Mouse (Mus musculus): ENCODE measurements around the gene Apopt1.
A peak's percentile ranks its signal among the peaks of the same experiment; 100 is the strongest.
"Not testable (repeated sequence)": the region's sequence is repeated elsewhere in the genome, so short reads cannot be mapped to it uniquely, and the experiment has no call there.

Apopt1 gene

GRCm38 (mm10) chr12:111705186-111705973 is 7.7 kb upstream of the Apopt1 start:
- no peak for DNase-seq (ENCODE audit: low read depth, low spot score)

GRCm38 (mm10) chr12:111708181-111708580 is 4.9 kb upstream of the Apopt1 start:
- no peak for DNase-seq (ENCODE audit: low read depth, low spot score)

- no peak for DNase-seq (ENCODE audit: low read depth, low spot score)
Observed at GRCm38 (mm10) chr12:111710091-111710490, 3.0 kb upstream of the Apopt1 start.

GRCm38 (mm10) chr12:111712476-111712875 is 585 bp upstream of the Apopt1 start:
- DNase-seq (ENCODE audit: low read depth, low spot score), result no peak

GRCm38 (mm10) chr12:111713880-111714279 is 819 bp downstream of the Apopt1 start:
- DNase-seq (ENCODE audit: low read depth, low spot score), result not testable (repeated sequence)

GRCm38 (mm10) chr12:111716505-111716904 is 3.4 kb downstream of the Apopt1 start:
- no peak for DNase-seq (ENCODE audit: low read depth, low spot score)

- no peak for DNase-seq (ENCODE audit: low read depth, low spot score)
Observed at GRCm38 (mm10) chr12:111718656-111719055, 5.6 kb downstream of the Apopt1 start.

- no peak for DNase-seq (ENCODE audit: low read depth, low spot score)
Observed at GRCm38 (mm10) chr12:111720222-111720621, 7.2 kb downstream of the Apopt1 start.

GRCm38 (mm10) chr12:111722654-111723053 is 9.6 kb downstream of the Apopt1 start:
- no peak for DNase-seq (ENCODE audit: low read depth, low spot score)

GRCm38 (mm10) chr12:111724638-111725337 is 11.7 kb downstream of the Apopt1 start:
- no peak for DNase-seq (ENCODE audit: low read depth, low spot score)

- no peak for DNase-seq (ENCODE audit: low read depth, low spot score)
Observed at GRCm38 (mm10) chr12:111725338-111726121, 12.5 kb downstream of the Apopt1 start.

GRCm38 (mm10) chr12:111726122-111726463 is 13.0 kb downstream of the Apopt1 start:
- DNase-seq (ENCODE audit: low read depth, low spot score), result no peak

- DNase-seq (ENCODE audit: low read depth, low spot score), result no peak
Observed at GRCm38 (mm10) chr12:111727956-111728355, 14.9 kb downstream of the Apopt1 start.

GRCm38 (mm10) chr12:111731822-111732807 is 19.1 kb downstream of the Apopt1 start:
- peak; percentile 83 for DNase-seq (ENCODE audit: low read depth, low spot score)

- no peak for DNase-seq (ENCODE audit: low read depth, low spot score)
Observed at GRCm38 (mm10) chr12:111732921-111733320, 19.9 kb downstream of the Apopt1 start.

GRCm38 (mm10) chr12:111734912-111735311 is 21.9 kb downstream of the Apopt1 start:
- no peak for DNase-seq (ENCODE audit: low read depth, low spot score)

GRCm38 (mm10) chr12:111736676-111737075 is 23.6 kb downstream of the Apopt1 start:
- not testable (repeated sequence) for DNase-seq (ENCODE audit: low read depth, low spot score)

GRCm38 (mm10) chr12:111737370-111737769 is 24.3 kb downstream of the Apopt1 start:
- DNase-seq (ENCODE audit: low read depth, low spot score), result no peak

- DNase-seq (ENCODE audit: low read depth, low spot score), result no peak
Observed at GRCm38 (mm10) chr12:111738754-111739153, 25.7 kb downstream of the Apopt1 start.

GRCm38 (mm10) chr12:111741338-111741737 is 28.3 kb downstream of the Apopt1 start:
- DNase-seq (ENCODE audit: low read depth, low spot score), result no peak

- no peak for DNase-seq (ENCODE audit: low read depth, low spot score)
Observed at GRCm38 (mm10) chr12:111743419-111743818, 30.4 kb downstream of the Apopt1 start.
